ENCODE assay signal across 10 mouse cellular contexts in genomic region chr11:105936200-105936599, GRCm38 (mm10). TPM values are rescaled to one million over a fixed set of nuclear protein-coding genes. Genes with fewer than 3 reads are reported as not detected.
DNase-seq lines count a peak whose midpoint lies in the region; ATAC-seq and TF ChIP-seq lines count a peak whose summit lies in the region.
"Had no signal": no experiment of that assay in that cellular context is flagged by ENCODE, and none has a peak within 500 bp of the region (broad histone marks: within the 10 kb centered on the region; RNA-seq: fewer than 3 reads in every experiment).

No protein-coding gene starts in this region.

- no peak overlapping the region for H3K27ac ChIP-seq in lung, postnatal 0 days (ENCODE audit: low read length)
- H3K27ac ChIP-seq in thymus, adult 2 months (ENCODE audit: control insufficient read depth, insufficient read depth, low read length), result no peak overlapping the region
- no peak overlapping the region for H3K27ac ChIP-seq in midbrain, embryonic 13.5 days

- no peak overlapping the region for H3K4me3 ChIP-seq in lung, postnatal 0 days (ENCODE audit: low read depth, low read length)
- no peak overlapping the region for H3K4me3 ChIP-seq in thymus, adult 2 months (ENCODE audit: control insufficient read depth, insufficient read depth, low read length)
- H3K4me3 ChIP-seq in midbrain, embryonic 13.5 days (replicated peaks), result no peak overlapping the region
- H3K4me3 ChIP-seq: myocyte had no signal

- H3K4me2 ChIP-seq in lung, postnatal 0 days (replicated peaks; ENCODE audit: low read depth, low read length), result no peak overlapping the region
- H3K4me2 ChIP-seq in midbrain, embryonic 13.5 days (replicated peaks), result no peak overlapping the region

- peaks cover 8% of the 10 kb centered on the region for H3K4me1 ChIP-seq in lung, postnatal 0 days (ENCODE audit: insufficient read depth, low read depth, low read length)
- no peaks in the 10 kb centered on the region; the same call in 1 of the 2 replicates for H3K4me1 ChIP-seq in thymus, adult 2 months (replicated peaks; ENCODE audit: control insufficient read depth, insufficient read depth, low read length)
- peaks cover 12% of the 10 kb centered on the region for H3K4me1 ChIP-seq in midbrain, embryonic 13.5 days (replicated peaks)

- DNase-seq in adrenal gland, adult 2 months, result peak; percentile 80
- no peak for DNase-seq in adrenal gland, adult 18-20 months (ENCODE audit: low spot score in 2 of 2)
- peak; percentile 68 to 71 for DNase-seq in lung, adult 18-20 months
- DNase-seq in lung, postnatal 0 days (ENCODE audit: low spot score), result no peak
- DNase-seq in heart, adult 9 months (ENCODE audit: low spot score in 2 of 2), result peak; percentile 93
- peak; percentile 48 to 63 for DNase-seq in right cerebral cortex, postnatal 36 days (ENCODE audit: low spot score in 2 of 2)
- DNase-seq in thymus, adult 2 months, result no peak

- no peak for TF ChIP-seq EP300 in lung, postnatal 0 days (IDR thresholded peaks at IDR 0.05)

- H3K9ac ChIP-seq in lung, postnatal 0 days (replicated peaks; ENCODE audit: low read depth), result no peak overlapping the region
- H3K9ac ChIP-seq in midbrain, embryonic 13.5 days (replicated peaks), result no peak overlapping the region

- no peak for TF ChIP-seq CTCF in lung, postnatal 0 days (IDR thresholded peaks at IDR 0.05)
- TF ChIP-seq CTCF in thymus, adult 2 months (IDR thresholded peaks at IDR 0.05; ENCODE audit: borderline replicate concordance, control insufficient read depth, extremely low read depth, insufficient read depth, low read length, poor library complexity), result no peak

- no peaks in the 10 kb centered on the region for H3K9me3 ChIP-seq in lung, postnatal 0 days (ENCODE audit: low read length)
- H3K9me3 ChIP-seq in midbrain, embryonic 13.5 days, result no peaks in the 10 kb centered on the region

- no peaks in the 10 kb centered on the region for H3K27me3 ChIP-seq in lung, postnatal 0 days (replicated peaks; ENCODE audit: insufficient read depth, low read length)
- no peaks in the 10 kb centered on the region for H3K27me3 ChIP-seq in thymus, adult 2 months (ENCODE audit: control insufficient read depth, insufficient read depth, low read length)
- no peaks in the 10 kb centered on the region for H3K27me3 ChIP-seq in midbrain, embryonic 13.5 days

- no peak for TF ChIP-seq POLR2A in thymus, adult 2 months (IDR thresholded peaks at IDR 0.05; ENCODE audit: control insufficient read depth, extremely low read depth, insufficient read depth, low read length, poor library complexity)

- ATAC-seq in lung, postnatal 0 days, result no peak
- ATAC-seq in midbrain, embryonic 13.5 days, result no peak

- no peaks in the 10 kb centered on the region for H3K36me3 ChIP-seq in lung, postnatal 0 days (ENCODE audit: insufficient read depth, low read length)
- H3K36me3 ChIP-seq in thymus, adult 2 months (ENCODE audit: control insufficient read depth, insufficient read depth, low read length), result no peaks in the 10 kb centered on the region
- 0 out of 2 replicates have a peak, but pooled peaks cover 6% of the 10 kb centered on the region for H3K36me3 ChIP-seq in midbrain, embryonic 13.5 days

- WGBS in lung, postnatal 0 days, result 86% methylated on average over 6 of the region's 6 CpGs
- WGBS in thymus, adult 2 months, result 91% methylated on average over 6 of the region's 6 CpGs
- WGBS in midbrain, embryonic 13.5 days, result 93% methylated on average over 6 of the region's 6 CpGs

RNA-seq across cellular contexts. Expression of gene Cyb561, which starts 16.9 kb away (rescaled TPM):
- 100 to 1,000 TPM; 103 to 236 TPM for total RNA-seq in adrenal gland, adult 2 months (2021)
- 127 and 140 TPM in 2 replicates for polyA plus RNA-seq in adrenal gland, adult 2 months (2012; rRNA removed)
- total RNA-seq in adrenal gland, adult 18-20 months (2021), result 100 to 1,000 TPM; 168 to 204 TPM
- 70.5 and 72.2 TPM in 2 replicates for polyA plus RNA-seq in lung, postnatal 0 days (2015; fragmentation: Nextera tagmentation; extraction: Ambion mirVana)
- 6.1 and 9.4 TPM in 2 replicates for polyA plus RNA-seq in thymus, adult 2 months (2012; rRNA removed)
- 35.5 and 37.6 TPM in 2 replicates for polyA plus RNA-seq in midbrain, embryonic 13.5 days (2015; fragmentation: Nextera tagmentation; extraction: Ambion mirVana)

RNA-seq across cellular contexts. Expression of gene Ace, which starts 31.5 kb away (rescaled TPM):
- 10 to 100 TPM in 1 of 2 experiments, 1 to 10 TPM in 1; 9.3 to 15.9 TPM for total RNA-seq in adrenal gland, adult 2 months (2021)
- polyA plus RNA-seq in adrenal gland, adult 2 months (2012; rRNA removed), result 8.3 and 11.8 TPM in 2 replicates
- total RNA-seq in adrenal gland, adult 18-20 months (2021), result 10 to 100 TPM; 11.0 to 16.0 TPM
- 73.6 and 74.6 TPM in 2 replicates for polyA plus RNA-seq in lung, postnatal 0 days (2015; fragmentation: Nextera tagmentation; extraction: Ambion mirVana)
- polyA plus RNA-seq in thymus, adult 2 months (2012; rRNA removed), result 8.0 and 10.2 TPM in 2 replicates
- polyA plus RNA-seq in midbrain, embryonic 13.5 days (2015; fragmentation: Nextera tagmentation; extraction: Ambion mirVana), result 1.5 and 1.8 TPM in 2 replicates

RNA-seq across cellular contexts. Expression of gene Ace3, which starts 58.3 kb away (rescaled TPM):
- total RNA-seq in adrenal gland, adult 2 months (2021), result not detected
- not detected in 2 replicates for polyA plus RNA-seq in adrenal gland, adult 2 months (2012; rRNA removed)
- not detected for total RNA-seq in adrenal gland, adult 18-20 months (2021)
- 2.0 and 2.1 TPM in 2 replicates for polyA plus RNA-seq in lung, postnatal 0 days (2015; fragmentation: Nextera tagmentation; extraction: Ambion mirVana)
- polyA plus RNA-seq in thymus, adult 2 months (2012; rRNA removed), result not detected in 2 replicates
- not detected in 2 replicates for polyA plus RNA-seq in midbrain, embryonic 13.5 days (2015; fragmentation: Nextera tagmentation; extraction: Ambion mirVana)
- total RNA-seq: left cerebral cortex, postnatal 36 days had no signal
- polyA plus RNA-seq: myocyte had no signal

Comparison
In these comparisons a context has a peak if more than half of its experiments do, and no peak if none do; other contexts are left out.
1. DNase-seq: peak in adrenal gland, adult 2 months (single experiment), lung, adult 18-20 months (2 of 2), heart, adult 9 months (2 of 2) and right cerebral cortex, postnatal 36 days (2 of 2); none in adrenal gland, adult 18-20 months (0 of 2), lung, postnatal 0 days (single experiment) and thymus, adult 2 months (single experiment).